17 mouse cellular contexts compared by ENCODE assay signal in the genomic region with DNA sequence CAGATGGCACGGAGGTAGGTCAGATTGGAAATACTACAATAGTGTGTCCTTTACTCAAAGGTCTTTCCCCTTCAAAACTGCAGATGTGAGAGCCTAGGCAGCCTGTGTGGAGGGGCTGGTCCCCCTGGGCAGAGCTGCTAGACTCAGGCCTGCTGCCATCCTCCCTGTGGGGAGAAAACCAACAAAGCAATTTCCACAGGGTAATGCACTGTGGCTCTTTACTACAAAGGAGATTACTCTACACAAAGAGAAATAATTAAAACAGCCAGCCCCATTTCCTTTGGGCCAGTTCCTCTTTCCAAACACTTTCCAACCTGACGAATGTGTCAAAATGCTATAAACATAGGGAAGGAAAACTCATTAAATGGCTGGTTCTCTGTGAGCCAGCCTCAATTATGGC.
DNase-seq lines count a peak whose midpoint lies in the region; ATAC-seq and TF ChIP-seq lines count a peak whose summit lies in the region.
"Had no signal": no experiment of that assay in that cellular context is flagged by ENCODE, and none has a peak within 500 bp of the region (broad histone marks: within the 10 kb centered on the region; RNA-seq: fewer than 3 reads in every experiment).

No protein-coding gene starts in this region.

- 0 out of 2 replicates have a peak overlapping the region, but pooled peaks have one; percentile 12 for H3K27ac ChIP-seq in hindbrain, embryonic 10.5 days
- H3K27ac ChIP-seq in hindbrain, embryonic 11.5 days (ENCODE audit: low read depth, low read length): no peak overlapping the region
- H3K27ac ChIP-seq in forebrain, postnatal 0 days (ENCODE audit: low read depth, low read length): no peak overlapping the region
- peak overlapping the region; percentile 72 for H3K27ac ChIP-seq in limb, embryonic 12.5 days
- H3K27ac ChIP-seq in neural tube, embryonic 15.5 days (replicated peaks): peak overlapping the region; percentile 51; the same call in 1 of the 2 replicates
- H3K27ac ChIP-seq: embryonic facial prominence, embryonic 13.5 days; liver, embryonic 13.5 days had no signal

- ATAC-seq in hindbrain, embryonic 11.5 days (ENCODE audit: low FRiP score): no peak
- peak; percentile 16; the same call in 1 of the 2 replicates for ATAC-seq in forebrain, postnatal 0 days
- ATAC-seq in limb, embryonic 12.5 days (ENCODE audit: insufficient number of reproducible peaks, insufficient read depth, low FRiP score, low TSS enrichment, low read depth): no peak
- no peak for ATAC-seq in neural tube, embryonic 15.5 days (ENCODE audit: low FRiP score)
- ATAC-seq: intestine, postnatal 0 days had no signal

- no peak for DNase-seq in hindbrain, embryonic 10.5 days (ENCODE audit: low spot score)
- DNase-seq in hindbrain, embryonic 11.5 days (ENCODE audit: low spot score): no peak
- DNase-seq in forebrain, postnatal 0 days: no peak
- DNase-seq in gastrocnemius, adult 18-20 months (ENCODE audit: low spot score): no peak
- no peak for DNase-seq in adrenal gland, postnatal 25 days
- DNase-seq in cerebellum, adult 11-12 months: no peak
- DNase-seq: cerebellum, adult 18-20 months; gastrocnemius, postnatal 36 days; heart, postnatal 4 days; kidney, postnatal 36 days; liver, embryonic 13.5 days; thymus, postnatal 25 days had no signal

- no peak overlapping the region for H3K4me3 ChIP-seq in hindbrain, embryonic 10.5 days
- H3K4me3 ChIP-seq in hindbrain, embryonic 11.5 days (ENCODE audit: low read depth, low read length): no peak overlapping the region
- H3K4me3 ChIP-seq in forebrain, postnatal 0 days (ENCODE audit: low read depth, low read length): no peak overlapping the region
- no peak overlapping the region for H3K4me3 ChIP-seq in limb, embryonic 12.5 days (replicated peaks)
- no peak overlapping the region for H3K4me3 ChIP-seq in neural tube, embryonic 15.5 days (replicated peaks)
- H3K4me3 ChIP-seq: embryonic facial prominence, embryonic 13.5 days; heart, embryonic 12.5 days; liver, embryonic 13.5 days had no signal

- TF ChIP-seq CTCF in forebrain, postnatal 0 days (IDR thresholded peaks at IDR 0.05; ENCODE audit: low read depth): no peak

- WGBS in hindbrain, embryonic 10.5 days: 42% methylated on average over 2 of the region's 2 CpGs
- WGBS in hindbrain, embryonic 11.5 days: 47% methylated on average over 2 of the region's 2 CpGs
- 20% methylated on average over 2 of the region's 2 CpGs for WGBS in forebrain, postnatal 0 days
- 14% methylated on average over 2 of the region's 2 CpGs for WGBS in limb, embryonic 12.5 days
- 28% methylated on average over 2 of the region's 2 CpGs for WGBS in neural tube, embryonic 15.5 days

- no peaks in the 10 kb centered on the region for H3K27me3 ChIP-seq in hindbrain, embryonic 10.5 days (ENCODE audit: insufficient read depth, poor library complexity, severe bottlenecking)
- no peaks in the 10 kb centered on the region for H3K27me3 ChIP-seq in hindbrain, embryonic 11.5 days (ENCODE audit: control insufficient read depth, insufficient read depth, low read length)
- H3K27me3 ChIP-seq in forebrain, postnatal 0 days (ENCODE audit: insufficient read depth, low read length): no peaks in the 10 kb centered on the region
- no peaks in the 10 kb centered on the region for H3K27me3 ChIP-seq in limb, embryonic 12.5 days
- H3K27me3 ChIP-seq in neural tube, embryonic 15.5 days (replicated peaks): no peaks in the 10 kb centered on the region
- H3K27me3 ChIP-seq: embryonic facial prominence, embryonic 13.5 days; heart, embryonic 12.5 days; liver, embryonic 13.5 days had no signal

- H3K4me1 ChIP-seq in hindbrain, embryonic 10.5 days (replicated peaks): peaks cover 19% of the 10 kb centered on the region
- H3K4me1 ChIP-seq in hindbrain, embryonic 11.5 days (replicated peaks; ENCODE audit: control insufficient read depth, insufficient read depth, low read length): no peaks in the 10 kb centered on the region
- no peaks in the 10 kb centered on the region for H3K4me1 ChIP-seq in forebrain, postnatal 0 days (ENCODE audit: insufficient read depth)
- peaks cover 28% of the 10 kb centered on the region for H3K4me1 ChIP-seq in limb, embryonic 12.5 days (replicated peaks)
- peaks cover 15% of the 10 kb centered on the region for H3K4me1 ChIP-seq in neural tube, embryonic 15.5 days
- H3K4me1 ChIP-seq: liver, embryonic 13.5 days had no signal

- no peaks in the 10 kb centered on the region for H3K9me3 ChIP-seq in hindbrain, embryonic 10.5 days
- no peaks in the 10 kb centered on the region for H3K9me3 ChIP-seq in hindbrain, embryonic 11.5 days (ENCODE audit: control insufficient read depth, low read length)
- H3K9me3 ChIP-seq in forebrain, postnatal 0 days (ENCODE audit: low read length): no peaks in the 10 kb centered on the region
- no peaks in the 10 kb centered on the region for H3K9me3 ChIP-seq in limb, embryonic 12.5 days
- H3K9me3 ChIP-seq in neural tube, embryonic 15.5 days (replicated peaks): no peaks in the 10 kb centered on the region
- H3K9me3 ChIP-seq: embryonic facial prominence, embryonic 13.5 days; heart, embryonic 12.5 days; liver, embryonic 13.5 days had no signal

- no peak overlapping the region for H3K9ac ChIP-seq in hindbrain, embryonic 11.5 days (ENCODE audit: low read depth, low read length)
- no peak overlapping the region for H3K9ac ChIP-seq in forebrain, postnatal 0 days
- no peak overlapping the region for H3K9ac ChIP-seq in limb, embryonic 12.5 days (replicated peaks)
- no peak overlapping the region for H3K9ac ChIP-seq in neural tube, embryonic 15.5 days (replicated peaks)
- H3K9ac ChIP-seq: embryonic facial prominence, embryonic 13.5 days; heart, embryonic 12.5 days; liver, embryonic 13.5 days had no signal

- no peak overlapping the region for H3K4me2 ChIP-seq in hindbrain, embryonic 11.5 days (replicated peaks; ENCODE audit: low read depth, low read length)
- H3K4me2 ChIP-seq in forebrain, postnatal 0 days (ENCODE audit: low read depth): no peak overlapping the region
- no peak overlapping the region for H3K4me2 ChIP-seq in limb, embryonic 12.5 days
- H3K4me2 ChIP-seq in neural tube, embryonic 15.5 days: no peak overlapping the region
- H3K4me2 ChIP-seq: embryonic facial prominence, embryonic 13.5 days; heart, embryonic 12.5 days; liver, embryonic 13.5 days had no signal

- no peaks in the 10 kb centered on the region for H3K36me3 ChIP-seq in hindbrain, embryonic 10.5 days
- no peaks in the 10 kb centered on the region for H3K36me3 ChIP-seq in hindbrain, embryonic 11.5 days (ENCODE audit: control insufficient read depth, insufficient read depth, low read length)
- H3K36me3 ChIP-seq in forebrain, postnatal 0 days (ENCODE audit: insufficient read depth): no peaks in the 10 kb centered on the region
- H3K36me3 ChIP-seq in limb, embryonic 12.5 days: no peaks in the 10 kb centered on the region
- no peaks in the 10 kb centered on the region for H3K36me3 ChIP-seq in neural tube, embryonic 15.5 days
- H3K36me3 ChIP-seq: embryonic facial prominence, embryonic 13.5 days; heart, embryonic 12.5 days; liver, embryonic 13.5 days had no signal

Comparison
In these comparisons a context has a peak if more than half of its experiments do, and no peak if none do; other contexts are left out.
1. H3K27ac ChIP-seq: peak in hindbrain, embryonic 10.5 days (single experiment), limb, embryonic 12.5 days (single experiment) and neural tube, embryonic 15.5 days (single experiment); none in hindbrain, embryonic 11.5 days (single experiment) and forebrain, postnatal 0 days (single experiment).